Mouse (Mus musculus) adrenal gland, adult (tissue): ENCODE data around the gene Ifitm1.
"Not testable (repeated sequence)": the region's sequence is repeated elsewhere in the genome, so short reads cannot be mapped to it uniquely, and the experiment has no call there.

Experiments
- DNase-seq, 2 experiments: peaks; one replicate each; pipeline ENCODE4 v3.0.0; 2022 to 2023; ENCODE audit warnings: low spot score in 1 of 2; ENCODE audit not compliant: inconsistent age in 2 of 2

Ifitm1 gene

GRCm38 (mm10) chr7:140949824-140950530 is 17.0 kb upstream of the Ifitm1 start, which contains the start of gene Ifitm5:
Gene Ifitm5 (minus strand): TSS chr7:140950291.
- peak; percentile 80 to 85 for DNase-seq

- DNase-seq = peak; percentile 55 to 78
These were observed 16.0 kb upstream of the Ifitm1 start for GRCm38 (mm10) chr7:140951051-140951450.

GRCm38 (mm10) chr7:140951765-140952164 is 15.3 kb upstream of the Ifitm1 start:
- DNase-seq = no peak

GRCm38 (mm10) chr7:140952441-140952840 is 14.6 kb upstream of the Ifitm1 start:
- peak in 1 of 2 experiments; percentile 31 for DNase-seq

- peak in 1 of 2 experiments; percentile 63 for DNase-seq
These were observed 13.9 kb upstream of the Ifitm1 start for GRCm38 (mm10) chr7:140953133-140953532.

GRCm38 (mm10) chr7:140953800-140954732 is 13.0 kb upstream of the Ifitm1 start:
- peak; percentile 40 to 76 for DNase-seq

GRCm38 (mm10) chr7:140954733-140955071 is 12.3 kb upstream of the Ifitm1 start:
- peak in 1 of 2 experiments; percentile 43 for DNase-seq

GRCm38 (mm10) chr7:140955342-140955741 is 11.7 kb upstream of the Ifitm1 start:
- no peak for DNase-seq

GRCm38 (mm10) chr7:140955758-140956555 is 11.1 kb upstream of the Ifitm1 start, which contains the start of the genes Gm45717 and Ifitm2:
Gene Gm45717 (minus strand): TSS chr7:140955937.
Gene Ifitm2 (minus strand): TSS chr7:140955987.
- peak; percentile 88 to 95 for DNase-seq

- DNase-seq = no peak
These were observed 10.5 kb upstream of the Ifitm1 start for GRCm38 (mm10) chr7:140956556-140956869.

GRCm38 (mm10) chr7:140959181-140959901 is 7.7 kb upstream of the Ifitm1 start:
- peak; percentile 56 to 86 for DNase-seq

GRCm38 (mm10) chr7:140960026-140960425 is 7.0 kb upstream of the Ifitm1 start:
- no peak for DNase-seq

- no peak for DNase-seq
These were observed 5.6 kb upstream of the Ifitm1 start for GRCm38 (mm10) chr7:140961416-140961815.

GRCm38 (mm10) chr7:140962733-140963132 is 4.3 kb upstream of the Ifitm1 start:
- no peak for DNase-seq

- no peak for DNase-seq
These were observed 1.0 kb downstream of the Ifitm1 start for GRCm38 (mm10) chr7:140967862-140968591.

GRCm38 (mm10) chr7:140968710-140969109 is 1.7 kb downstream of the Ifitm1 start:
- not testable (repeated sequence) for DNase-seq

GRCm38 (mm10) chr7:140970931-140971330 is 3.9 kb downstream of the Ifitm1 start:
- no peak for DNase-seq

- no peak for DNase-seq
These were observed 4.6 kb downstream of the Ifitm1 start for GRCm38 (mm10) chr7:140971479-140972171.
